Mouse (Mus musculus): ENCODE results near the gene Pcid2.

DNA sequence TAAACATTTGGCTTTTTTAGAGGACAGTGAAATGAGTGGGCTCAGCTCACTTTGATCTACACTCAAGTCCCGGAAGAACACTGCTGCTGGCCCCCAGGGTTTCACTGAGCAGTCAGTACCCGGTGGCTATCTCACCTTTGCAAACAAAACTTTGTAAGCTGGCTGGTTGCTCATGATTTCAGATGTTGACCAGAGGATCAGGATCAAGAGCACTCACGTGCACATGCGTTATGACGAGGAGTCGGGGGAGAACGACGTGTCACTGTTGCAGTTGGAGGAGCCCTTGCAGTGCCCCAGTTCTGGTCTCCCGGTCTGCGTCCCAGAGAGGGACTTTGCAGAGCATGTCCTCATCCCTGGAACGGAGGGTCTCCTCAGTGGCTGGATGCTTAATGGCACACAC is 32.0 kb downstream of the Pcid2 start:
- TF ChIP-seq CTCF (IDR thresholded peaks at IDR 0.05; ENCODE audit: borderline replicate concordance, extremely low read depth, insufficient read depth, insufficient read length) (no peak), POLR2A (IDR thresholded peaks at IDR 0.05; ENCODE audit: borderline replicate concordance, extremely low read depth, insufficient read depth, insufficient read length, poor library complexity, severe bottlenecking) (no peak)
